Mouse (Mus musculus): ENCODE data around the gene Hivep2. TPM values are rescaled to one million over a fixed set of nuclear protein-coding genes. Genes with fewer than 3 reads are reported as not detected.

Hivep2 gene
- 44.8 TPM for polyA plus RNA-seq (2017; shearing (Covaris generic))

GRCm38 (mm10) chr10:13965974-13966829, at the start of gene Hivep2:
Hivep2 (plus strand) TSS chr10:13966075.

Other genes starting within 250 kb of the Hivep2 start
- 41.5 TPM for gene Aig1, start 97.1 kb upstream of the Hivep2 start, polyA plus RNA-seq (2017; shearing (Covaris generic))